Mouse (Mus musculus): ENCODE results near the gene Pif1.
A peak's percentile ranks its signal among the peaks of the same experiment; 100 is the strongest.

The Pif1 gene

DNA sequence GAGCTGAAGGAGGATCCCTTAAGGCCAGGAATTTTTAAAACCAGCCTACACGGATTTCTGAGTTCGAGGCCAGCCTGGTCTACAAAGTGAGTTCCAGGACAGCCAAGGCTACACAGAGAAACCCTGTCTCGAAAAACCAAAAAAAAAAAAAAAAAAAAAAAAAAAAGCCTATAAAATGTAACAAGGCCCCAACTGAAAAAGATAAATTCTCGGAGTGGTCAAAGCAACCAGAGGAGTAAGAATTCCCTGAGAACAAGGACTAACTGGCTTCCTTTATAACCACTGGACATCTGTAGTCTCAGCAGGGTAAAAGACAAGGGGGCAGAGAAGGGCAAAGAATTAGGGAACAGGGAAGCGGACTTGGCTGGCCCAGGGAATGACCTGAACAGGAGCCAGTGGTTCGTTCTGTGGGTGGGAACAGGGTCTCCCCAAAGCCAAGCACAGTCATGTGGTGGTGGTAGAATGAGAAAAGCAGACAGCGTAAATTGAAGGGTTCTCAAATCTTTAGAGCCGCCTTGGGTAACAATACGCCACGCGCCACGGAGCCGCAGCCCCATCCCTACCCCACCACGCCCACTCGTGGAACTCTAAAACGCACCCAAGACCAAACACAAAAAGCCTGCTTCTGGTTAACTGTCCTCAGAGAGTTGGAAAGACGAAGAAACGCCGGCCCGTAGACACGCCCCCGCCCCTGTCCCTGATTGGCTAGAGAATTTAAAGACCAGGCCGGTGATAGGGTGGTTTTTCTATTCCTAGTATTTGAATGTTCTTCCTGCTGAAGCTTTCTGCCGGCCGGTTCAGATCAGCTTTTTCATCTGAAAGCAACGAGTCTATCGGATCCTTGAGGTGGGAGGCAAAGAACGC, at the start of gene Pif1:
Gene Pif1 (plus strand): TSS at position 755 of the 864 bp plus-strand sequence.
- peak; percentile 54 for DNase-seq (ENCODE audit: low read depth, low spot score)

DNA sequence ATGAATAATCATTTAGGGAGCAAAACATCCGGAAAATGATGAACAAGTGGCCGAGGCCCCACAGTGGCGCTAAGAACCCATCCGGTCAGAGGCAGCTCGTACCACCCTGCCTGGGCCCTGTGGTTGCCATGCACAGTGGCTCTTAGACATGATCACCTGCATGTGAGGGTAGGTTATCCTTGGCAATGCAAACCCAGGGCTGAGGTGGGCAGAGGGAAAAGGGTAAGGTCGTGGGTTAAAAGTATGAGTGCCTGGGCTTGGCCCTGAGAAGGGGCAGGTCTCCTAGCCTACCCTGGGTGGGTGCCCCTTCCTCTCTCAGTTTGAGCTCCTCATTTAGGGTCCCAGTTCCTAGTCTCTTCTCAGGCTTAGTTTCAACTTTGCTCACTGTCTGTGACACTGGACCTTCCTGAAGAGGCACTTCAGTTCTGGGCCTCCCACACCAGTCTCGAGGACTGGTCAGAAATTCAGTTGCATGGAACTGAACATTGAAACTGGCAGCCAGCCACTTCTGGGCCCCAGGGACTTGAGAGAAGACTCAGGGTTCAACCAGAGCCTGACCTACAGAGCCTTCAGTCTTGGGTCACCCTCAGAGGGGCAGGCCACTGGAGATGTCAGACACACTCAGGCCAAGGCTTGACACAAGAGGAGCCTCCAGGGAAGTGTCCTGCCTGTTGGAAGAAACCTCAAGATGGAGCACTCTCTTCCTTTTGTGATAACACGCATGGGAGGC, 48.9 kb upstream of the Pif1 start:
- DNase-seq (ENCODE audit: low read depth, low spot score), result no peak

- no peak for DNase-seq (ENCODE audit: low read depth, low spot score)
Measured at GRCm38 (mm10) chr9:65539697-65540096, 47.3 kb upstream of the Pif1 start.

DNA sequence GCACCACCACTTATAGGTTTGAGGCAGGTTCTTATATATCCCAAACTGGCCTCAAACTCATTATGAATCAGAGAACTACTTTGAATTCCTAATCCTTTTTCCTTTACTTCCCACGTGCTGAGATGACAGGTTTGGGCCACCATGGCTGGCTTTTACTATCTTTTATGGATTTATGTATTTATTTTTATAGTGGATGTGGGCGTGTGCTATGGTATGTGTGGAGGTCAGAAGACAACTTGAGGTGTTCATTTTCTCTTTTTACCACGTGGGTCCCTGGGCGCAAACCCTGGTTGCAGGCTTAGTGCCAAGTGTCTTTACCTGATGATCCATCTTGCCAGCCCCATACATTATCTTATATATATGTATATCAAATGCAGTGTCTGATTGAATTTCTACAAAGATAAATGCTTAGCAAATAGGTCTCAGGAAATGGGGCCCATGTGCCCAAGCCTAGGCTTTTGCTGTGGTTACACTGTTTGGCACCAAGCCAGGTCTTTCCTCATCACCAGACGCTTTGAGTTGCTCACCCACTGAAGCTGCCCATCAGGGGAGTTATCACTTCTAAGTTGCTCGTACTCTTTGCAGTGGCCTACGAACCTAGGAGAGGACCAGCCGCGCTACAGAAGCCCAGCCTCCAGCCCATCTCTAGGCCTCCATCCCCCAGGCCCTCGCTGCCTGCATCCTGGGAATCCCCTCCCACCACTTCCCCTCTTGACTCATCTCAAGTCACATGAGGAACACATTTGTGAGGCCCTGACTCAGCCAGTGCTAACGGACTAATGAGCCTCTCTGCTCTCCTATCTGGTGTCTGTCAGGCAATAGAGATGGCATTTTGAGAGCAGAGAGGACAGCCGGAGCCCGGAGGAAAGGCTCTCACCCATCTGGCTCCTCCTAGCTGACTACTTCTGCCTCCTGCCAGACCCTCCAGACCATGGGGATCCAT, 45.6 kb upstream of the Pif1 start:
- DNase-seq (ENCODE audit: low read depth, low spot score), result peak; percentile 70

DNA sequence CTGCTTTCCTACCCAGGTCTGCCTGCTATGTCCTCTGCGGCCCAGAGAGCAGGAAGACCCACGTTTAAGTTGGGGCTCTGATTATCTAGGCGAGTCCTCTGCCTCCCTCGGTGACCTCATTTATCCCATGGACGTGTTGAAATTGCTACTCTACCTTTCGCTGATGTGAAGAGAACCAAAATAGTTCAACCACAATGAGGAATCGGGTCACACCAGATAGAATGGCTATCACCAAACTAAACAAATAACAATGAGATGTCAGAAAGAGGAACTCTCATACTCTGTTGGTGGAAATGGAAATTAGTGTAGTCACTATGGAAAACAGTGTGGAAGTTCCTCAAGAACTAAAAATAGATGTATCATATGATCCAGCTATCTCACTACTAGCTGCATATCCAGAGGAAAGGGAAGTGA, 44.8 kb upstream of the Pif1 start:
- DNase-seq (ENCODE audit: low read depth, low spot score), result no peak

DNA sequence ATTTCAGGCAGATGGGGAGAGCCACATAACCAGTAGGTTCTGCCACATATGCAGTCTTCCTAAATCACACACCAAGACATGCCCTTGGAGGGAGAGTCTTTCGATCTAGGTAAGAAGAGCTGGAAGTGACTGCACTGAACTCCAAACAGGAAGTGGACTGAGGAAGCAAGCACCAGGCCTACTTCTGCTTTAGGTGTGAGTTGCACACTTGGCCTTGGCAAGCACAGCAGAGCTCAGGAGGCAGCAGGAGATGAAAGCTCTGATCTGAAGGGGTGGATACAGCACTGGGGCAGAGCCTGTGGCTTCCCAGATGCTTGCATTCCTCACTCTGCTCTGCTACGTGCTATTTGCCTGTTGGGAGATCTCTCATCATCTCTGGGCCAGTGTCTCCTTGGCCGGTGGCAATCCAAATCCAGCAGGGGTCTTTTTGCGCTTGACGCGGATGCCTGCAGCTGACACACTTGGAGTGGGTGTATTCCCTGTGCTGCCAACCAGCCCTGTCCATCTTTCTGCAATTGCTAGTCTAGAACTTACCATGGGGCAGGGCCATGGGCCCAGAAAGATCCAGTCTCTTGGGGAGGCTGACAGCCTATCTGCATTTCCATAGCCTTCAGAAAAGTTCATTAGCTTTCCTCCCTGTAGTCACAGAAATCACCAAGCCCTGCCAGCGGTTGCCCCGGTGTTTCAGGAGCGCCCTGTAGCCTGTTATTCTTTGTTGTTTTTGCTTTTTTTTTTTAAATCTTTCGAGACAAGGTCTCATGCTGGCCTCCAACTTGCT, 41.1 kb upstream of the Pif1 start:
- no peak for DNase-seq (ENCODE audit: low read depth, low spot score)

DNA sequence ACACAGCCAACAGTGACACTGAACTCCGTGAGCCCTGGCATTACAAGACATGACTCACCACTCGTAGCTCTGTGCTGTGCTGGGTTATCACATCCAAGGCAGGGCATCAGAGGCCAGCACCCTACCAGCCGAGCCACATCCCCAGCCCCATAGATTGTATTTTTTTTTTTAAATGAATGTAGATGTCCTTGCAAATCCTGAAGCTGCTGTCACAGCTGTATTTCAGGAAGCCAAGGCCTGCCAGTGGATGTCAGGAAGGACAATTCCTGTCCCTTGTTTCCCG, 40.6 kb upstream of the Pif1 start:
- no peak for DNase-seq (ENCODE audit: low read depth, low spot score)

- no peak for DNase-seq (ENCODE audit: low read depth, low spot score)
Measured at GRCm38 (mm10) chr9:65547111-65547510, 39.8 kb upstream of the Pif1 start.

- DNase-seq (ENCODE audit: low read depth, low spot score), result no peak
Measured at GRCm38 (mm10) chr9:65547844-65548243, 39.1 kb upstream of the Pif1 start.

DNA sequence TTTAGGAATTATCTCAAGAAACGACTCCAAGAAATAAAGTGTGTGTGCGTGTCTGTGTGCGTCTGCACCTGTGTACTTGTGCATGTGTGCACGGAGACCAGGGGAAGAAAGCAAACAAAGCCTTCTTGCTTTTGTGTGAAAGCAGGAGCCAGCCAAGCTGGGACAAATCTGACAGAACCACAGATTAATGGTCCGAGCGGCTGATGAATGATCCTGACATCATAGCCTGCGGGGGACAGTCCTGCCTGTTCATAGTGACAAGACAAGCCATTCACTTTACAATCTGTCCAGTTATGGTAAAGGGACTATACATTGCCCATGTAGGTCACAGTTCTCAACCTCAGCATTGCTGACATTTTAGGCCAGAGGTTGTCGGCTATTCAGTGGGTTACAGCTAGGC, 38.6 kb upstream of the Pif1 start:
- DNase-seq (ENCODE audit: low read depth, low spot score), result no peak

DNA sequence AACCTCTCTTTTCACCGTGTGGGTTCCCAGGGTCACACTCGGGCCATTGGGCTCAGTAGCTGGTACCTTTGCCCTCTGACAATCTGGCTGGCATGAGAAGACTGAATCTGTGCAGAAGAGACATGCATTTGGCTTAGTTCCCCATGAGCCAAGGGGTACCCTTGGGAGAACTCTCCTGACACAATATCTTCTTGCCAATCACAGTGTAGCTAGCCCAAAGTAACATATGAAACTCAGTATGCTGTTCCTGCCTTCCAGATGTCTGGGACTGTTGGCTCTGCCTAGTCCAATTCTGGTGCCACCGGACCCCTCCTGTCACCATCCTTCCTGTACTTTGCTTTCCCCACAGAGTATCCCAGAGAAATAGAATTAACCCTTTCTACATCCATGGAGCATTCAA, 37.8 kb upstream of the Pif1 start:
- DNase-seq (ENCODE audit: low read depth, low spot score), result no peak

DNA sequence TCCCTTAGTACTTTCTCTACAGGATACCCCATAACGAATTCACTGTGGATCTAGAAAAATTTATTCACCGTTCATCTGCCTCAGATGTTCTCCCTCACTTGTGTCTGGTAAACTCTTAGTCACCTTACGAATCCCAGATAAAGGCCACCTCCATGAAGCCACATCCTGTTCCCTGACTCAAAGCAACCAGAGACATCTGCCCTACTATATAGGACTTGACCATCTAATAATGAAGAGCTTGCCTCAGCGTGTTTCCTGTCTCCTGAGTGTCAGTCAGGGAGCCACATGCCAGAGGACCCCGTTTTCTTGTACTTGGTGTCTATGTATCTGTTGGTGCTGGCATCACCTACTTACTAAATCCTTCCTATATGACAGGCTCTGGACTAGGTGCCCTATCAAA, 37.3 kb upstream of the Pif1 start:
- no peak for DNase-seq (ENCODE audit: low read depth, low spot score)

DNA sequence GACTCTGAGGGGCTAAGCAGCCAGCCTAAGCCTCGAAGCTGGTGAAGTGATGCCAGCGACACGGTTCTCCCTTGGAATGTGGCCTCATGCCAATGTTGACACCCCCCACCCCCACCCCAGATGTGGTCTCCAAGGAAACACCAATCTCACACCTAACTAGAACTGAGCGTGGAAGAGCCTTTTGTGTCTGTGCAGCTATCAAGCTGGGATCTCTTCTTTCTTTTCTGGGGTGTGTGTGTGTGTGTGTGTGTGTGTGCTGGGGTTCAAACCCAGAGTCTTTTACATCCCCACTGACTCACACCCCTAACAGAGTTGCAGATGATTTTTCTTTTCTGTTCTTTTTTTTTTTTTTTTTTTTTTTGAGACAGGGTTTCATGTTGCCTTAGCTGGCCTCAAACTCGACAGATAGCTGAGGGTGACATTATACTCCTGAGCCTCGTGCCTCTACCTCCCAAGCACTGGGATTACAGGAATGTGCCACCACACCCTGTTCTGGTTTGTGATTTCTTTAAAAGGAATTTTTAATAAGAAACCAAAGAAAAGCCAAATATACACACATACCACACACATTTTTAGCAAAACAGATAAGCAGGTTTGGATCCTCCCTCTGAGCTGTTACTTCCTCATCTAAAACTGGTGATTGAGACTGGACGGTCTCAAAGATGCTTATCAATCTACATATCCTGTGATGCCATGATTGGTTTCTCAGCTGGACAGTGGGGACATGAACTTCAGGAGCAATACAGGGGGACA, 36.7 kb upstream of the Pif1 start:
- DNase-seq (ENCODE audit: low read depth, low spot score), result no peak

DNA sequence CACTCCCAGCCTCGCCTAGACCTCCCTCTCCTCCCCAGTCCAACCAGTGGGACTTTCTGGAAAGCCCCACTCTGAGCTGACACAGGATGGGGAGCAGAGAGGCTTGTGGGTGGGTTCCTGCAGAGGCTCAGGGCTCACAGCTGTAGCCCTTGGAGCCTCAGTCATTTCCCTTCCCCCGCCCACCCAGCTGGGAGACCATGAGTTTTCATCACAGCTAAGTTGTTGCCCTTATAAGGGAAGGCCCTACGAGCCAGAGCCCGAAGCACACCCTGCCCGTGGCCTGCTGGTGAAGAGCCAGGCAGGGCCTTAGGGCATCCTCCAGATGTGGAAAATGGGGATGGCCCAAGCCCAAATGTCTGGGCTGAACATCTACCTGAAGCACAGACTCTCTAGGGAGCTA, 35.9 kb upstream of the Pif1 start:
- peak; percentile 91 for DNase-seq (ENCODE audit: low read depth, low spot score)

GRCm38 (mm10) chr9:65552141-65552540, 34.8 kb upstream of the Pif1 start:
- no peak for DNase-seq (ENCODE audit: low read depth, low spot score)

DNA sequence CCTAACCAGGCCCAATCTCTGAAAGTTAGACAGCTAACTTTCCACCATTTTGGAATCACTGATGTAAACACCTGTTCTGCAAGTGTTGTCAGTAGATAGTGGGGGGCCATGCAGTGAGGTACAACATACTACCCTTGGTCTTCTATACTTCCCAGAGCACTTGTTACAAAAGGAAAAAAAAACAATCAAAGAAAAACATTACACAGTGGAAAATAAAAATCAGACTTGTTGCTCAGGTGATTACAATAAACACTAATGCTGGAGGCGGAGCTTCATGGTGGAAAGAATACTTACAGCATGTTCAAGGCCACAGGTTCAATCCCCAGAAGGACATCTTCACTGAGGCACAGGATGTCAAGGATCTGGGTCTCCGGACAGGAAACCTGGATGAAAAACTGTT, 34.2 kb upstream of the Pif1 start:
- no peak for DNase-seq (ENCODE audit: low read depth, low spot score)

DNA sequence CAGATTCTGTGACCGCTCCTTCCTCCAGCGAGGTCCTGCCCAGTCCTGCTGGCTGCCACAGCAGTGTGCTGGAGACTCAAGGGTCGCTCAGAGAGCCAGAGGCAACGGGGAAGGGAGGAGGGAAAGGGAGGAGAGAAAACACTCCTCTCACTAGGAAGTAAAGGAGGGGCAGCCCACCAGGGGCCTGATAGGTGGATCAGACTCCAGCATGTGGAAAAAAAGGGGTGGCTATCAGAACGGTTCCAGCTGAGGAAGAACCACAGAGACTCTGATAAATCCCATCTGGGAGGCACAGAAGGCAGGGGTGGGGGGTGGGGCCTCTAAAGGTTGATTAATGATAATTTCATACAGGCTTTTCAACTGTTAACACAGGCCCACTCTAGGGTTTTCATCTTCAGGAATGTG, 32.0 kb upstream of the Pif1 start:
- no peak for DNase-seq (ENCODE audit: low read depth, low spot score)

DNA sequence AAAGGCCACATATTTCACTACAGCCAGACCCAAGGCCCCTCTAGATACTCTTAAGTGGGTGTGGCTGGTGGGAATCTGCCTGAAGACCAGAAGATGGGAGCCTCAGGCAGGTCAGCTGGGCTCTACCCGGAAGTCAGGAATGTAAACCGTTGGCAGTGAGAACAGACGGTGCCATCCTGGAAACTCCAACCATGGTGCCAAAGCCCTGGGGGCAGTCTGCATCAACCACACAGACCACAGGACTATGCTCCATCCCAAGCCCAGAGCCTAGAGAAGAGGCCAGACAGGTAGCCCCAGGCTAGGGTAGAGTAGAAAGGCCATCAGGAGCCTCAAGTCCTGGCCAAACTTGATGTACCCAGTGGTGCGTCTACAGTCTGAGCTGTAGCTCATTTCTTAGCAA, 31.3 kb upstream of the Pif1 start:
- DNase-seq (ENCODE audit: low read depth, low spot score), result no peak

DNA sequence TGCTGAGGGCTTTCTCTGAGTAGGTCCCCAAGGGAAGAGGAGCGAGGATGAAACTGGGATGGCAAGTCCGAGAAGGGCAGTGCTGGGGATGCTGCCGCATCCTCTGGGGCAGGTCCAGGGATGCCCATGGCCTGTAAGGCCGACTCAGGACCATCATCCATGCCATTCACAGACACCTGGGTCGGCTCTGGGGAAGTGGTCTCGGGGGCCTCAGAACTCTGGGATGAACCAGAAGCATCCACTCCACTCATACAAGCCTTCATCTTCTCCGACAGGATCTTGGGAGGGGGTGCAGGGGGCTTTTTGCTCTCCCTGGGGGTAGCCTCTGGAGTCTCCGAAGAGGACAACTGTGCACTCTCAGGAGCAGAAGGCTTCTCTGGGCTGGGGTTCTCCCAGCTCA, 30.6 kb upstream of the Pif1 start:
- no peak for DNase-seq (ENCODE audit: low read depth, low spot score)

GRCm38 (mm10) chr9:65556979-65557378, 30.0 kb upstream of the Pif1 start:
- no peak for DNase-seq (ENCODE audit: low read depth, low spot score)

- DNase-seq (ENCODE audit: low read depth, low spot score), result no peak
Measured at GRCm38 (mm10) chr9:65558806-65559205, 28.2 kb upstream of the Pif1 start.
